Mouse (Mus musculus) ES-E14 (cell line): ENCODE data around the gene Madcam1. TPM values are rescaled to one million over a fixed set of nuclear protein-coding genes. Genes with fewer than 3 reads are reported as not detected.
"Not testable (repeated sequence)": the region's sequence is repeated elsewhere in the genome, so short reads cannot be mapped to it uniquely, and the experiment has no call there.

Source experiments
- DNase-seq: peaks from one replicate; pipeline ENCODE4 v3.0.0-alpha.2; 2013; ENCODE audit warnings: low read depth, low spot score
- H3K27ac ChIP-seq: 2 replicates; pipeline ENCODE4 v1.5.1; 2012; ENCODE audit warnings: low read depth, mild to moderate bottlenecking, low read length, moderate library complexity, mixed read lengths; ENCODE audit not compliant: poor library complexity, insufficient read depth, severe bottlenecking
- H3K36me3 ChIP-seq: 2 replicates; pipeline ENCODE4 v1.6.1; 2012; ENCODE audit warnings: mild to moderate bottlenecking, low read length, moderate library complexity, mixed read lengths; ENCODE audit not compliant: control insufficient read depth, poor library complexity, insufficient read depth, severe bottlenecking
- H3K4me1 ChIP-seq, 2 experiments: fragments of 150-350 bp in 1 of 2; sonication (generic) in 1 of 2; 2 replicates each; pipeline ENCODE4 v1.6.1; 2012; ENCODE audit warnings: low read length in 2 of 2, mild to moderate bottlenecking in 1 of 2, mixed read lengths in 1 of 2; ENCODE audit not compliant: control insufficient read depth in 2 of 2, insufficient read depth in 2 of 2, poor library complexity in 1 of 2
- H3K4me3 ChIP-seq, 2 experiments: fragments of 150-350 bp in 1 of 2; sonication (generic) in 1 of 2; 2 replicates each; pipeline ENCODE4 v1.5.1; 2012; ENCODE audit warnings: low read length in 2 of 2, low read depth in 1 of 2, mild to moderate bottlenecking in 1 of 2, mixed read lengths in 1 of 2; ENCODE audit not compliant: insufficient read depth in 1 of 2, poor library complexity in 1 of 2, severe bottlenecking in 1 of 2
- H3K9ac ChIP-seq: 2 replicates; pipeline ENCODE4 v1.6.1; 2012; ENCODE audit warnings: low read depth, mild to moderate bottlenecking, low read length, mixed read lengths; ENCODE audit not compliant: poor library complexity, insufficient read depth, severe bottlenecking
- H3K9me3 ChIP-seq: fragments of 150-350 bp; sonication (generic); 2 replicates; pipeline ENCODE4 v1.6.1; 2012; ENCODE audit warnings: low read depth, mild to moderate bottlenecking, low read length; ENCODE audit not compliant: control insufficient read depth, insufficient read depth
- CHD2 ChIP-seq: IDR thresholded peaks from 2 replicates; pipeline ENCODE4 v1.6.1; 2014; ENCODE audit warnings: mild to moderate bottlenecking, low read depth, low read length, inconsistent platforms
- HCFC1 ChIP-seq: IDR thresholded peaks from 2 replicates; pipeline ENCODE4 v1.6.1; 2012; ENCODE audit warnings: low read length, inconsistent platforms, borderline replicate concordance; ENCODE audit not compliant: insufficient read depth
- MAFK ChIP-seq: IDR thresholded peaks from 2 replicates; pipeline ENCODE4 v1.6.1; 2014; ENCODE audit warnings: mild to moderate bottlenecking, low read depth, low read length, inconsistent platforms; ENCODE audit not compliant: insufficient read depth
- ZC3H11A ChIP-seq: IDR thresholded peaks from 2 replicates; pipeline ENCODE4 v1.6.1; 2012; ENCODE audit warnings: low read depth, mild to moderate bottlenecking, inconsistent platforms, low read length, borderline replicate concordance
- ZNF384 ChIP-seq: IDR thresholded peaks from 2 replicates; pipeline ENCODE4 v1.6.1; 2012; ENCODE audit warnings: low read depth, low read length, inconsistent platforms
- in situ Hi-C, 2 experiments: fragments of 600-800 bp; cut with MboI; formaldehyde crosslinking; loops; one replicate each; pipeline ENCODE4 v1.15.1; 2025; ENCODE audit warnings: low sequenced_read_pairs in 2 of 2, inconsistent platforms in 1 of 2; ENCODE audit not compliant: unreplicated experiment in 2 of 2
- total RNA-seq: library from RNA; depleted of rRNA; stranded (reverse); fragments of 300-350 nt; gene quantifications from 2 replicates; pipeline ENCODE4 v1.2.3, GENCODE M21; 2012

The Madcam1 gene
- total RNA-seq, 1 experiment, result 2.7 TPM

DNA sequence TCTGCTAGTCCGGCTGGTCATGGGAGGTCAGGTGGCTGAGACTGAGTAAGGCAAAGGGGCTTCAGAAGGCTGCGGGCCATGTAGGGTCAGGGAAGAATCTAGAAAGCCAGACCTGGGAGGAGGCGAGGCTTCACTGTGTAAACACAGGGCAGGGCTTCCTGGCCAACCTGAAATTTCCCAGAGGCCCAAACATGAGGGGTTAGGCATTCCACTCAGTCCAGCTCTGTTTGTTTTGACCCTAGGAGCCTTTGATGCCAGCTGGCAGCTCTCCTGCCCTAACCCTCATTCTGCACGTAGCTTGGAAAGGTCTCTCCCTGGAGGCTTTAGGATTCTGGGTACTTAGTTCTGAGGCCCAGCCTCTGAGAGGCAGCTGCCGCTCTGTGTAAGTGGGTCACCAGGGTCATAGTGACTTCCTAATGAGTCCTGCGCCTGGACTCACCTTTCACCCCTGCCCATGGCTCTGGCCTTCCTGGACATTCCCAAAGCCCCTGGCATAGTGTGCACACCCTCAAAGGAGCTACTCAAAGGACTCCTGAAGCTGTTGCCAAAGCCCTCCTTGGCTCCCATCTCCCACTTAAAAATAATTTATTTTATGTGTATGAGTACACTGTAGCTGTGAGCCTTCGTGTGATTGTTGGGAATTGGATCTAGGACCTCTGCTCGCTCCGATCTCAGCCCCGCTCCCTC, 37.2 kb downstream of the Madcam1 start:
- no peak for DNase-seq
- no peaks in the 10 kb centered on the region for H3K9me3 ChIP-seq
- no peak overlapping the region for H3K4me3 ChIP-seq
- H3K27ac ChIP-seq, result no peak overlapping the region
- H3K9ac ChIP-seq, result no peak overlapping the region
- peaks cover 5% of the 10 kb centered on the region; the same call in 1 of the 2 replicates for H3K36me3 ChIP-seq
- H3K4me1 ChIP-seq, result peaks cover 4 to 13% of the 10 kb centered on the region in 2 experiments; a peak in 2 of 4 replicates
- in situ Hi-C loops, result no loop called here
- TF ChIP-seq ZC3H11A (no peak), MAFK (no peak), ZNF384 (no peak), CHD2 (no peak), HCFC1 (no peak)

DNA sequence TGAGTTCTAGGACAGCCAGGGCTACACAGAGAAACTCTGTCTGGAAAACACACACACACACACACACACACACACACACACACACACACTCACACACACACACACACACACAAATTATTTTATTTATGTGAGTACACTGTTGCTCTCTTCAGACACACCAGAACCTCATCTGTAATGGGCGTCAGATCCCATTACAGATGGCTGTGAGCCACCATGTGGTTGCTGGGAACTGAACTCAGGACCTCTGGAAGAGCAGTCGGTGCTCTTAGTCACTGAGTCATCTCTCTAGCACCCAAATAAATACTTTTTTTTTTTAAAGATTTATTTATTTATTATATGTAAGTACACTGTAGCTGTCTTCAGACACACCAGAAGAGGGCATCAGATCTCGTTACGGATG, 38.6 kb downstream of the Madcam1 start:
- H3K27ac ChIP-seq, H3K9me3 ChIP-seq, H3K36me3 ChIP-seq, H3K9ac ChIP-seq, H3K4me3 ChIP-seq, DNase-seq, in situ Hi-C loops: not testable (repeated sequence)
- H3K4me1 ChIP-seq, result peaks cover 9 to 22% of the 10 kb centered on the region in 2 experiments; a peak in 3 of 4 replicates

DNA sequence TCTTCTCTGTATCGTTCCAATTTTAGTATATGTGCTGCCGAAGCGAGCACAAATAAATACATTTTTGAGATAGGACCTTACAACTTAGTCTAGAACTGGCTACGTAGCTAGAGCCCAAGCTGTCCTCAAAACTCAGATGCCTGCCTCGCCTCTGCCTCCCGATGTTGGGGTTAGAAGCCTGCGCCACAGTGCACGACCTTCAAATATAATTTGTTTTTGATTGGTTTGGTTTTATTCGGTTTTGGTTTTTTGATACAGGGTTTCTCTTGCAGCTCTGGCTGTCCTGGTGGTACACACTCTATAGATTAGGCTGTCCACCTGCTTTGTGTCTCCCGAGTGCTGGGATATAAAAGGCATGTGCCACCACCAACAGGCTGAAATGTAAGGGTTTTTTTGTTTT, 39.2 kb downstream of the Madcam1 start:
- Histone ChIP-seq H3K27ac (no peak overlapping the region), H3K9ac (peak overlapping the region; percentile 41; the same call in 1 of the 2 replicates), H3K36me3 (peaks cover 11% of the 10 kb centered on the region; the same call in 1 of the 2 replicates), H3K4me1 (peaks cover 9 to 23% of the 10 kb centered on the region in 2 experiments; a peak in 3 of 4 replicates), H3K9me3 (no peaks in the 10 kb centered on the region), H3K4me3 (peak overlapping the region in 1 of 2 experiments; percentile 56; a peak in 2 of 4 replicates)
- DNase-seq, result no peak
- TF ChIP-seq MAFK (no peak), ZNF384 (no peak), ZC3H11A (no peak), HCFC1 (no peak), CHD2 (no peak)
- in situ Hi-C loops, result no loop called here

DNA sequence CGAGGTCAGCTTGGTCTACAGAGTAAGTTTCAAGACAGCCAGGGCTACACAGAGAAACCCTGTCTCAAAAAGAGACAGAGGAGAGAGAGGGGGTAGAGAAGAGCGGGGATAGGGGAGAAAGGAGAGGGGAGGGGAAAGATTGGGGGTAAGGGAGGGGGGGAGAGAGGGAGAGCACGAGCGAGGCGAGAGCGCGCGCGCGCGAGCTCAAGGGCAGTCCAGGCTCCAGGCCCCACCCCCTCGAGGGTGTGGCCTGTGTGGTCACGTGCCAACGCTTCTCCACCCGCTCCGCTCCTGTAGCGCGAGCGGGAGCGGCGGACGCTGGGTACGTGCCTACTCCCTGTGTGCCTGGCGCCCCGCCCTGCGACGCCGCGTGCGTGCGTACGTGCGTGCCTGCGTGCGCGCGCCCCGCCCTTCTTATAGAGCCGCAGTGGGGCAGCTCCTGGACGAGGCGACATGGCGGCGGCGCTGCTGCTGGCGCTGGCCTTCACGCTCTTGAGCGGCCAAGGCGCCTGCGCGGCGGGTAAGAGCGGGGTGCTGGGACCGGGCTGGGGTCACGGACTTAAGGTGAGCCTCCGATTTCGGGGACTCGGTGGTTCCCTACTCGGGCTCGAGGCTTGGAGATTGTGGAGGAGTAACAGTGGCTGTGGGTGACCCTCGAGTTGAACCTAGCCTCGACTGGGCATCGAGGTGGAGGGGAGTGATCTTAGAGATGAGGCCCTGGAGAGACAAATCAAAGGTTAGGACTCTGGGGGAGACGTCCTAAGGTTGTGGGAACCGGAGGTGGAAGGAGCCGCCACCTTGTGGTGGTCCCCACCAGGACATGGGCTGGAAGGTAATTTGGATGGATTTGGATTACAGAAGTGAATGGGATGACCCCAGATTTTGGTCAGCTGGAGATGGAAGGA, 40.0 kb downstream of the Madcam1 start, which contains the start of gene Bsg:
Gene Bsg (plus strand): TSS at position 427 of the 905 bp plus-strand sequence.
- peaks cover 9 to 25% of the 10 kb centered on the region in 2 experiments; a peak in 3 of 4 replicates for H3K4me1 ChIP-seq
- H3K27ac ChIP-seq, result peak within 1 kb of the TSS; percentile 85
- peak within 1 kb of the TSS; percentile 93 for H3K9ac ChIP-seq
- in situ Hi-C loops, result no loop called here
- H3K9me3 ChIP-seq, result no peaks in the 10 kb centered on the region
- peaks cover 19% of the 10 kb centered on the region for H3K36me3 ChIP-seq
- DNase-seq, result peak; percentile 98
- peak within 1 kb of the TSS; percentile 84 to 98 for H3K4me3 ChIP-seq
- TF ChIP-seq ZC3H11A (no peak), CHD2 (no peak)
